ENCODE assay signal across 9 mouse cellular contexts in genomic region chr15:97829432-97829831, GRCm38 (mm10). TPM values are rescaled to one million over a fixed set of nuclear protein-coding genes. Genes with fewer than 3 reads are reported as not detected.
DNase-seq lines count a peak whose midpoint lies in the region; ATAC-seq and TF ChIP-seq lines count a peak whose summit lies in the region.
"Had no signal": no experiment of that assay in that cellular context is flagged by ENCODE, and none has a peak within 500 bp of the region (broad histone marks: within the 10 kb centered on the region; RNA-seq: fewer than 3 reads in every experiment).

No protein-coding gene starts in this region.

- DNase-seq in kidney, adult 18-20 months, result no peak
- DNase-seq in embryonic facial prominence, embryonic 10.5 days (ENCODE audit: low spot score), result no peak
- DNase-seq in induced T-regulatory cell, adult 2 months (ENCODE audit: low read depth), result peak; percentile 49
- DNase-seq in midbrain, postnatal 0 days (ENCODE audit: low spot score), result no peak
- DNase-seq in adrenal gland, postnatal 10 days, result no peak
- no peak for DNase-seq in layer of hippocampus, adult 9-11 months

- no peak for TF ChIP-seq CTCF in midbrain, postnatal 0 days (IDR thresholded peaks at IDR 0.05)

- no peaks in the 10 kb centered on the region for H3K36me3 ChIP-seq in kidney, embryonic 15.5 days
- 0 out of 2 replicates have a peak, but pooled peaks cover 4% of the 10 kb centered on the region for H3K36me3 ChIP-seq in embryonic facial prominence, embryonic 10.5 days (replicated peaks)
- H3K36me3 ChIP-seq in midbrain, postnatal 0 days (ENCODE audit: insufficient read depth, low read length), result no peaks in the 10 kb centered on the region

- WGBS in kidney, embryonic 15.5 days, result 31% methylated on average over 2 of the region's 2 CpGs
- 59% methylated on average over 2 of the region's 2 CpGs for WGBS in embryonic facial prominence, embryonic 10.5 days
- 59% methylated on average over 2 of the region's 2 CpGs for WGBS in midbrain, postnatal 0 days

- H3K27me3 ChIP-seq in kidney, embryonic 15.5 days, result no peaks in the 10 kb centered on the region
- peaks cover 21% of the 10 kb centered on the region for H3K27me3 ChIP-seq in embryonic facial prominence, embryonic 10.5 days (replicated peaks; ENCODE audit: low read depth, poor library complexity, severe bottlenecking)
- H3K27me3 ChIP-seq in midbrain, postnatal 0 days (ENCODE audit: insufficient read depth, low read length), result no peaks in the 10 kb centered on the region
- H3K27me3 ChIP-seq: Patski had no signal

- H3K4me3 ChIP-seq in kidney, embryonic 15.5 days (replicated peaks), result peak overlapping the region; percentile 88
- peak overlapping the region; percentile 92 for H3K4me3 ChIP-seq in embryonic facial prominence, embryonic 10.5 days
- no peak overlapping the region for H3K4me3 ChIP-seq in midbrain, postnatal 0 days (ENCODE audit: low read depth, low read length)

- H3K9me3 ChIP-seq in kidney, embryonic 15.5 days (replicated peaks), result no peaks in the 10 kb centered on the region
- H3K9me3 ChIP-seq in embryonic facial prominence, embryonic 10.5 days, result no peaks in the 10 kb centered on the region
- no peaks in the 10 kb centered on the region for H3K9me3 ChIP-seq in midbrain, postnatal 0 days (ENCODE audit: low read length)

- H3K4me2 ChIP-seq in kidney, embryonic 15.5 days, result peak overlapping the region; percentile 87
- H3K4me2 ChIP-seq in midbrain, postnatal 0 days (ENCODE audit: low read depth, low read length, poor library complexity, severe bottlenecking), result peak overlapping the region; percentile 88

- peaks cover 84% of the 10 kb centered on the region for H3K4me1 ChIP-seq in kidney, embryonic 15.5 days
- H3K4me1 ChIP-seq in embryonic facial prominence, embryonic 10.5 days, result peaks cover 78% of the 10 kb centered on the region
- peaks cover 34% of the 10 kb centered on the region for H3K4me1 ChIP-seq in midbrain, postnatal 0 days (ENCODE audit: insufficient read depth, low read length)

- no peak for ATAC-seq in kidney, embryonic 15.5 days (replicated peaks; ENCODE audit: low FRiP score)
- ATAC-seq in midbrain, postnatal 0 days (ENCODE audit: low FRiP score), result no peak
- no peak for ATAC-seq in erythroblast, adult 5-6 weeks (replicated peaks; ENCODE audit: low FRiP score, poor library complexity, severe bottlenecking)
- ATAC-seq: Patski had no signal

- H3K27ac ChIP-seq in kidney, embryonic 15.5 days, result peak overlapping the region; percentile 97
- peak overlapping the region; percentile 65 for H3K27ac ChIP-seq in embryonic facial prominence, embryonic 10.5 days (replicated peaks)
- no peak overlapping the region for H3K27ac ChIP-seq in midbrain, postnatal 0 days (ENCODE audit: low read depth, low read length)

- no peak overlapping the region; the same call in 1 of the 2 replicates for H3K9ac ChIP-seq in kidney, embryonic 15.5 days
- H3K9ac ChIP-seq in midbrain, postnatal 0 days (replicated peaks; ENCODE audit: low read length, poor library complexity, severe bottlenecking), result no peak overlapping the region

RNA-seq across cellular contexts. Expression of gene Hdac7, which starts 14.9 kb away (rescaled TPM):
- 29.9 and 35.2 TPM in 2 replicates for polyA plus RNA-seq in kidney, embryonic 15.5 days (2015; fragmentation: Nextera tagmentation; extraction: Ambion mirVana)
- 26.6 and 30.2 TPM in 2 replicates for polyA plus RNA-seq in embryonic facial prominence, embryonic 10.5 days (2016; fragmentation: Nextera tagmentation; extraction: Ambion mirVana)
- 22.4 and 24.2 TPM in 2 replicates for total RNA-seq in midbrain, postnatal 0 days (2014; rRNA removed)
- 28.7 and 29.2 TPM in 2 replicates for polyA plus RNA-seq in midbrain, postnatal 0 days (2015; fragmentation: Nextera tagmentation; extraction: Ambion mirVana)
- total RNA-seq in adrenal gland, postnatal 10 days (2021), result 10 to 100 TPM; 50.4 to 76.7 TPM
- 3.5 and 7.7 TPM in 2 replicates for total RNA-seq in erythroblast, adult 5-6 weeks (2015; ENCODE audit: low replicate concordance)
- total RNA-seq in erythroblast, adult 5-6 weeks (2017; ENCODE audit: low replicate concordance), result 1.1 and 3.8 TPM in 2 replicates

RNA-seq across cellular contexts. Expression of gene Slc48a1, which starts 51.1 kb away (rescaled TPM):
- 57.5 and 58.8 TPM in 2 replicates for polyA plus RNA-seq in kidney, embryonic 15.5 days (2015; fragmentation: Nextera tagmentation; extraction: Ambion mirVana)
- 17.8 and 18.9 TPM in 2 replicates for polyA plus RNA-seq in embryonic facial prominence, embryonic 10.5 days (2016; fragmentation: Nextera tagmentation; extraction: Ambion mirVana)
- 61.5 and 78.8 TPM in 2 replicates for total RNA-seq in midbrain, postnatal 0 days (2014; rRNA removed)
- polyA plus RNA-seq in midbrain, postnatal 0 days (2015; fragmentation: Nextera tagmentation; extraction: Ambion mirVana), result 152 and 173 TPM in 2 replicates
- total RNA-seq in adrenal gland, postnatal 10 days (2021), result 10 to 100 TPM; 66.1 to 78.6 TPM
- 187 and 225 TPM in 2 replicates for total RNA-seq in erythroblast, adult 5-6 weeks (2015; ENCODE audit: low replicate concordance)
- 172 and 185 TPM in 2 replicates for total RNA-seq in erythroblast, adult 5-6 weeks (2017; ENCODE audit: low replicate concordance)
